Mouse (Mus musculus): ENCODE results near the gene Mgat1.
"Not testable (repeated sequence)": the region's sequence is repeated elsewhere in the genome, so short reads cannot be mapped to it uniquely, and the experiment has no call there.

- TF ChIP-seq CTCF (conservative IDR thresholded peaks at IDR 0.05 in 1 of 2, IDR thresholded peaks at IDR 0.05 in 1 of 2; ENCODE audit: low read depth in 2 of 2, low read length in 2 of 2); RAD21 (IDR thresholded peaks at IDR 0.05; ENCODE audit: low read depth, low read length); RCOR1 (conservative IDR thresholded peaks at IDR 0.05; ENCODE audit: low read depth, low read length); MAFK (IDR thresholded peaks at IDR 0.05; ENCODE audit: insufficient replicate concordance, low read length); ZNF384 (IDR thresholded peaks at IDR 0.05; ENCODE audit: low read depth, low read length); UBTF (IDR thresholded peaks at IDR 0.05; ENCODE audit: low read depth, low read length); POLR2A (IDR thresholded peaks at IDR 0.05; ENCODE audit: low read depth, low read length): not testable (repeated sequence)
Measured at GRCm38 (mm10) chr11:49284982-49285381, 41.0 kb downstream of the Mgat1 start, which contains the start of gene Olfr1392.
